Mouse (Mus musculus) frontal cortex, postnatal 14 days (tissue): ENCODE measurements around the gene Dgki.

Source experiments
- DNase-seq, 2 experiments: peaks; one replicate each; pipeline ENCODE4 v3.0.0; 2022; ENCODE audit warnings: low spot score in 2 of 2

Dgki gene

DNA sequence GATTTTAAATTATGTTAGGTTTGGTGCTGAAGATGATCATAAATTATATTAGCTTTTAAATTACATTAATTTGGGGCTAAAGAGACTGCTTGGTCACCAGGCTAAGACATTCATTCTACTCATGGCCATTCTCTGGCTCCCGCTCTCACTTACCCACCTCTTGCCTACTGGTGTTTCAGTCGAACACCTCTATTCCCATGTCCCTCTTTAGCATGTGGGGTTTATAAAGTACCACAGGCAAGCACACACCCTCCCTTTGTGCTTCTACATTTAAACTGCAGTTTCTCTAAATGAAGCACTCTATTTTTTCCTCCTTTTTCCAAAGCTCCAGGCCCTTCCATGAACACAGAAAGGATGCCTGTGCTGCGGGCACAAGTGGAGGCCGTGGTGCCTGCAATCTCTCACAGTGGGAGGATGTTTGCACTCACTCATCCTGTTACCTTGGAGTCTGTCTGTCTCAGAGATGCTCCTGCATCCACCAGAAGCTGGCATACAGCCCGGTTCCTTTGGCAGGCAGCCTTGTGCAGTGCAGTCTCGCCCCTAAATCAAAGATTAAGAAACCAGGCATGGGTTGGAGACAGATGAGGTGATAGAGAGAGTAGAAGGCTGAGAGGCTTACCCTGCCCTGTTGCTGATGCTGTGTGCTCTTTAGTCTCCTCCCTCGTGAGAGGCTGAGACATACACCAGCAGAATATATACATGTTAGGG lies 449.4 kb downstream of the Dgki start:
- peak; percentile 68 to 76 for DNase-seq

DNA sequence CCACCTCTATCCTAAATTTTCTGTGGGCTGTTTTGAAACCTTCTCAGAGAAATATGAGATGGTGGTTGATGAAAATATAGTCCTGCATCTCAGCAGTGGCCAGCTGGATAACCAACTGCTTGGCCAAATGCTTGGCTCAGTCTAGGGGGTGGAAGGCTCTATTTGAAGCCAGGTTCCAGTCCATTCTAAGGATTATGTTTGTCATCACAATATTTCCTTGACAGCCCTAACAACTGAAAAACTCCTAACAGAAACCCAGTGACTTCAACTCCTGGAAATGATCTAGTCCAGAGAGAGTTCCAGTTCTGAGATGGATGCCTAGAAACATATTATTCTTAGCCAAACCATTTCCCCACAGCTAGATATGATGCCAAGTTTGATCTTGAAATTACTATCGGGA lies 454.7 kb downstream of the Dgki start:
- no peak for DNase-seq

DNA sequence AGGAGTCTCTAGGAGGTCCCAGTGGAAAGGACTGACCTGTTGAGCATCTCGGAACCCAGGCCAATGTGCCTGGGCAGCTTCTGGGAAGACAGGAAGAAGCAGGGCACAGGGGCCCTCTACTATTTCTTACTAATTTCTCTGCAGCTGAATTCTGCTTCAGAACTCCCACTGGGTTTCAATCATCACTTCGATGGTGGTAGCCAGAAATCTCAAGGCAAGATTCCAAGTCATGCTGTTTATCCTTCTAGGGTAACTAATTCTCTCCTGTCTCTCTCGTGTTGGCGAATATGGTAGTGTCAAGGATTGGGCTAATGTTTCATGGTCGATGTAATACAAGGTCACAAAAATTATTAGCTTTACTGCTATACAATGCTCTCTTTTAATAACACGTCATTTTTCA lies 455.7 kb downstream of the Dgki start:
- no peak for DNase-seq

DNA sequence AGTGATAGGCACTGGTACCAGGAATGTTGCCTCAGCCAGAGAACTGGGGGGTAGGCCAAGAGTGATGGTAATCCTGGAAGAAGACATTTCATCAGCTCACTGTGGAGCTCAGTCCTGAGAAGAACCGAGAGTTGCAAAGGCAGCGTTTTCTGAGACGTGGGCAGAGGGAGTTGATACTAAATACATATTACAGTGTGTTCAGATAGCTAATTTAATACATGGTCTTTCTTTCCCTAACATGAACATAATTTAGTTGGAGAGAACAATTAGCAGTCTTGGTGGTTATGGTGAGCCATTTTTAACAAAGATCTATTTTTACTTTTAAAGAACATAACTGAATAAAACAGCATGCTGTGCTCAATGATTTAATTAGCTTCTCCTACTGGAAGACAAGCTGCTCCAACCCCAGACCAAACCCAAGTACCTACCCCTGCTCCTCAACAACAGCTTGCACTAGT lies 456.9 kb downstream of the Dgki start:
- no peak for DNase-seq

DNA sequence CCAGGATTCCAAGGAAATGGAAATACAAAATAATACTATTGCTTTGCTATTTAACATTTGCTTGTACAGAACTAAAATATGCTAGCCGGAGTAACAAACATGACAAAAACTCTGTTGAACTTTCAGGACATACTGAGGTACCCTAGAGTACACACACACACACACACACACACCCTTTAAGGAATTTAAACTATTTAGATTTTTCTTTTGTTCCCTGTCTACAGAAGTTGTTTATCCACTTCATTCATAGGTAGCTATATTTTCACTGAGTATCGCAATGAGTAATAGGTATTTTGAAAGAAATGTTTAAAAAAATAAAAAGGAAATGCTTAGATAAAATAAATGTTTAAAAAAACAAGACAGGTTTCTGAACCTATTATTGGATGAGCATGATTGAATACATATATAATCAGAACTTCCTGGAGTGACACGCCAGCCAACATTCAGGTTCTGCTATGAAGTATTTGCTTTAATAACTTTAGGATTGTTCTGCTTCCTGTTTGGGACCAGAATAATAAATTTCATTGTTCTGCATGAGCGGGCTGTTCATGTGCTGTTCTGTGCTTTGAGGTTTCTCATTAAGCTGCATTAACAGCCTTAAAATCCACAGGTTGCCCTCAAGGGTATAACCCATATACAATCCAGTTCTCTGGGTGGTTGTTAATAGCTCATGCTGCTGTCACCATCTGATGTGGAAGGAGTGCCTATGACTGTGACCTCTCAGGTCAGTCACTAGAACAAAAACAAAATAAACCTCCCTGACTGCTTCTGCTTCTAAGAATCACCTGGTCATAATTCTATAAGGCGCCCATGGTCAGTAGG lies 457.7 kb downstream of the Dgki start:
- DNase-seq: no peak

DNA sequence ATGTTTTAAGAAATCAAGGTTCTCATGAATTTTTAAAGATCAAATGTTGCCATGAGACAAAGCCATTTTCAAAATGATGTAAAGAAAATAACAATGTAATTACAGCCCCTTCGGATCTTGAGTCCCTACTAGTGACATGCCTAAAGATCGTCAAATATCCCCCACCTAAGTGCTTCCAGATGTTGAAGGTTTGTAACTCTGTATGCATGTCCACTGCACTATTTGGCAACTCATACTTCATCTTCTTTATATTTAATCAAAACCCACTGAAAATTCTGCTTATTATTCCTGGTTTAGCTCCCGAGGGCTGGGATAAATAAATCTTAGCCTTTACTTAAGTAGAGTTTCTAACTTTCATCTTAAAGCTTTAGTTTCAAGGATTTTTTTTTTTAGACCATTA lies 458.3 kb downstream of the Dgki start:
- DNase-seq: no peak

DNA sequence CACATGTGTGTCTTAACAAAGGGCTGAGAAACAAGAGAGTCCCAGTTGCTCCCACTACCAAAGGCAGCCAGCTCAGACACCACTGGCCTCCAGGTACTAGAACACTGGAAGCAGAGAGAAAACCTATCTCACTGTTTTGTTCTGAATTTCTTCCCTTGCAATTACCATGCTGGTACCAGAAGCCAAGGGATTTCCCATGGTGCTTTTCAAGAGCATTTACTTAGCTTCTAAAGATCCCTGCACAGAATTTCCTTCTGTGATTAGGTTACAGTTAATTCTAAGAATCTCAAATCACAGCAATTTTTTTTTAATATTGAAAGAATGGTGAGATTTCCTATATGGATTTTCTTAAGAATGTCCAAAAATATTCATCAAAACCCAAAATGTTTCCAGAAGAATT lies 458.8 kb downstream of the Dgki start:
- no peak for DNase-seq

DNA sequence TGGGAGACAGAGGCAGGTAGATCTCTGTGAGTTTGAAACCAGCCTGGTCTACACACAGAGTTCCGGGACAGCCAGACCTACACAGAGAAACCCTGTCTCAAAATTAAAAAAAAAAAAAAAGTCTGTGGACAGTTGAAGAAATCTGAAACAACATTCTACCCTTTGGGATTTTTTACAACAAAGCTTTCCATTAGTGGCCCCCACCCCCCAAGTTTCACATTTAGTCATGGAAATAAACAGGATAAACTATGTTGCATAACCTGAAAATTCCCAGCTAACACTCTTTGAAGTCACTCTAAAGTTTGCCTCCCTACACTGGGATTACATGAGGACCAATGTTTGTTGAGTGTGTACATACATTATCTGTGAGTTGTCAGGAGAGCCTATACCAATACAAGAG lies 461.2 kb downstream of the Dgki start:
- DNase-seq: no peak

DNA sequence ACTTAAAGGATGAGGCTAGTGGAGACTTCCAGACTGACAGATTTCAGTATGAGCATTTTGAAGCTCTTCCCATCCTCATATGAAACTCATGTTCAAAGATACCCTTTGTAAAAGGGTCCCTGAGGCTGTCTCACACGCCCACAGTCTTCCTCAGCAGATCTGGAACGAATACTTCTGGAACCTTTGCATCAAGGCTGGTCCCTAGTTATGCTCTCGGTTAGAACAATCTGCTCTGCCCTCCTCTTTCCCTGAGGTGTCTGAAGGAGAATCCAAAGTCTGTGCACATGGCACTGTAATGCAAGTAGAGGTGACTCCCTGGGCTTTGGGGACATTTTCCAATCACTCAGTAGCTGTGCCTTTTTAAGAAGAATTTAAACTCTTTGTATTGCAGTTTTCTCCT lies 464.6 kb downstream of the Dgki start:
- no peak for DNase-seq

DNA sequence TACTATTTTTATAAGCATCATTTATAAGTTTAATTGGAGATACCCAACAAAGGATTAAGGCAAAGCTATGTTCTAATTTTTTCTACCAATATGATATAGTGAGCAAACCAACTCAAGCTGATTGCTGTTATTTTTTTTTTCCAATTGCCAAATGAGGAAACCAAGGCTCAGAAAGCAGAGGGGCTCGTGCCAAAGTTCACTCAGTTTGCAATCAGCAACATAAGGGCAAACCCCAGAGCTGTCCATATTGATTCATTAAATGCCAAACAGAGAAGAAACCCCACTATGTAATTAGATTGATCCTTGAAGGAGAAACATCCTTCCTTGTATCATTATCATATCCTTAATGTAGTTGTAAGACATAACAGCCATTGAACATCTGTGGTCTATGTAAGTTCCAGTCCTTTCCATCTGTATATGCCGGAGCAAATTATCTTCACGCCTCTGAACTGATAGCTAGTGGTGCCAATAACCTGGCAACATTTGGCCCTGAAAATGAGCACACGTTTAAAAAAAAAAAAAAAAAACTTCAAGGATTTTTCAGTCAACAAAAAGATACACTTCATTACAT lies 465.2 kb downstream of the Dgki start:
- DNase-seq: no peak

DNA sequence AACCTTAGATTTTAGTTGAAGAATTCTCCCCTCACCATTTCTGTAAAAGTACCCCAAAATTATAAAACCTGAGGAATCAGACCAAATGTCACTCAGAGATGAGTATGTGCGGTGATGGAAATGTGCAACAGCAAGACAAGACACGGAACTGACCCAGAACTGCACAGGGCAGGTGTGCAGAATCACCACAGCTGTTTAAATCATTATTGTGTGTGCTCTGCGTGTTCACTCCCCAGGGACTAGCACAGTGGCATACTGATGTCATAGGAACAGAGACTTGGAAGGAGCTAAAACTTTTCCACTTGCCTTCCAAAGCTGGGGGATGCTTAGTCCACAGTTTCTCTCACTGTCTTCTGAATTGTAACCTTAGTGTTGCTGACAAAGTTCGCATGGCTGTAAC lies 467.3 kb downstream of the Dgki start:
- DNase-seq: no peak

DNA sequence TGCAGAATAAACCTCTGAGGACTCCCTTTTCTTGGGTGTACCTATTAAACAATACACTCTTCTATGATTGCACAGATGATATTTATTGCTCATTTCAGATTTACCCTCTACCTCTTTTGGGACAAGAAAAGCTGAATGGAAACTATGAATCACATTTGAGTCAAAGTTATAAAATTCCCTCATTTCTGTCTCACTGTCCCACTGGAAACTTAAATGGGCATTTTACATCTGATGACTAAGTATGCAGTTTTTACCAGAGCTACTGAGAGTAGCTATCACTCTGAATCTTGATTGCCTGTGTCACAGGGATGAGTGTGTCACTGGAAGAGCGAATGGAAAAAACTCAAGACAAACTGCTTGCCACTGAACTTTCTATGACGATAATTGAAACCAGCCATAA lies 467.8 kb downstream of the Dgki start:
- no peak for DNase-seq

DNA sequence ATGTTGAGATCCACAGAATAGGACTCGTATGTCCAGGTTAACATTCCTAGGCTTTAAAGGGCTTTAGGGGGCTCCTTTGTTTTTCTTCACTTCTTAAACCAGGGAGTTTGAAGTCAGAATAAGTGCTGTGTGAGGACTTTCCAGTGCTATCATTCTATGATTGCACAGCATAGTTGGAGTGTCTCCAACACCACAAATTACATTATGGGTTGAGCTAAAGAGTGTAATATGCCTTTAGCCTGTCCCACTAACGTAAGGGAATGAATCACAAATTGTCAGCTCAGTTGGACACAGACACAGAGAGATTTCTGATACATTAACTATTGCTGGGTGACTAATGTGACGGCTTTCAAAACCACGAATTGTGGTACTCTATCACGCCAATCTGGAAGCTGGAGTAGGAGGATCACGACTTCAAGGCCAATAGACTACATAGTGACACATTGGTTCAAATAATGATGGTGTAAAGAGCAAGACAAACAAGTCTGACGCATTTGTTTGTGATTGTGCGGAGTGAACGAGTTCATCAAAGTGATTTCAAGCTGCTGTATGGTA lies 469.5 kb downstream of the Dgki start:
- no peak for DNase-seq

DNA sequence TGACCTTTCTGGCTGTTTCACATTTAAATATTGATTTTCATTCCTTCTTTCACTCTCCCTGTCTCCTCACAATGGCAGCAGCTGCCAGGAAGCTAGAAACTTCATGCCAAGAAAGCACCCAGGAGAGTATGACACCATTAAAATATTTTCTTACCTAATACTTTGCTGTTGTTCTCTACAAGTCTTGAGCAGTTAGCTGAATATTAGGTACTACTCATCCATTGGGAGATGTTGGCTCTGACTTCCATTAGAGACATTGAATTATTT lies 480.3 kb downstream of the Dgki start:
- DNase-seq: no peak

DNA sequence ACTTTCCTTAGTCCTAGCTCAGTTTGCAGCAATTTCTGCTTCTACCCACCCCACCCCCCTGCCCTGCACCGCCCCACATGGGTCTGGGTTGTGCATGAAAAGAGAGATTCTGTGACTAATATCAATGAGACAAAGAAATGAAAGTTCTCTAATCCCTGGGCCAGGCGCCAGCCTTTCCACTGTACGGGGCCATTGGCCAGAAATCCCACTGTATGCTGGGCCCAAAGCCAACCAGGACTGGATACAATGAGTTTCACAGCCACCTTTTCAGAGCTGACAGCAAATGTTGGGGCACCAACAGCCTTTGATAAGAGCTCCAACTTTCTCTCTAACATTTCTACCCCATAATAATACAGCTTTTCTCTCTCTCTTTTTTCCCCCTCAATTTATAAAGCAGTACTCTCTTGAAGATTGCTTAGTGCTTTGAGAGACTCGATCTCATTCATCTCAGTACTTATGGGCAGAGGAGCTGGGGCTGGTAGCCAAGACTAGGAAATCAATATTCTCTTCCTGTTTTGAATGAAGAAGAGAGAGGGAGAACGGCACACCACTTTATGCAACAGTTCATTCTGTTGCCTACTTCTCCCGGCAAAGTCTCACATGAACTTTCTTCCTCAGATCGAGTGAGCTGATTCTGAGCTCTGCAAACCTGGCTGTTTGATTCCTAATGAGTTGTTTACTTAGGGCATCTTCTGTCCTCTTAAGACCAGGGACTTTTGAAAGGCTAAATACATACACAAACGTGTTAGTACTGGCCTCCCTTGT lies 480.8 kb downstream of the Dgki start:
- DNase-seq: peak; percentile 73 to 80

DNA sequence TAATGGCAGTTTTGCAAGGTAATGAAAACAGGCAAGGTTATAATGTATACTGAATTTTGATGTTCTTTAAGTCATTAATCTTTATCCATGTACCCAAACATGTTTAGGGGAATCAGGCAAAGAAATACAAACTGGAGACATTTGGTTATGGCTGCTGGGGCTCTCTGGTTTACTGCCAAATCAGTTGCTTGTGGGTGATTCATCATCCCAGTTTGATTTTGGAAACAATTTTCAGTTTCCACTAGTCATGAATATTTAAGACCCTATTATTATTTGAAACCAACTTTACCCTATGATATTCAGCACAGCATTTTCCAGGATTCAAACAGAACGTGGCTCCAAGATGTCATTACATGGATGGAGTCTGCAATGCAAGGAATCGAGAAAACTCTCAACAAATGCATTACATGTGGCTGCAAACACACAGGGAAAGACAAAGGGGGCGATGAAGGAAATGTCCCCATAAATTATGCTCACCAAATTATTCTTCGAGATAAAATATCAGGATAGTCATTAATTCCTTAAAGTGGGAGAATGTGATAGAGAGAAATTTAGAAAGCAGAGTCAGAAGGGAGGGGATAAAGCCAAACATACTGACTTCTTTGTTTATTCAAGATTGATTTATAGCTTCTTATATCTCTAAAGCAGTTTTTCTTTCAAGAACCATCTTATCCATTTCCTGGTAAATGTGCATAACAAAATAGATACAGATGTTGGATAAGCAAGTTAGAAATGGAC lies 481.5 kb downstream of the Dgki start:
- DNase-seq: no peak

DNA sequence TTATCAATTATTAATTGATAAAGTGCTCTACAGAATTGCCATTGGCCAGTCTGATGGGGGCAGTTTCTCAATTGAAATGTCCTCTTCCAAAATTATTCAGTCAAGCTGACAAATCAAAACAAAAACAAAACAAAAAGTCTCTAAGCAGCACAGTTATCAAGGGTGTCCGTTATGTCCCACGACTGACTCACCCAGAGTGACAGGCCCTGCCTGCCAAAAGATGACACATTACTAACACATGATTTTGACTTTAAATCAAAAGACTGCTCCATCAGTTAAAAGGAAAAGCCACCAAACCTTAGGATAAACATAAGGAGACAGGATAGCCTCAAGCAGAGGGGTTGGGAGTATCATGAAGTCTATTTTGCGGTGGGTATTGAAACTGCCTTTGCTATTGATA lies 483.3 kb downstream of the Dgki start:
- DNase-seq: no peak

DNA sequence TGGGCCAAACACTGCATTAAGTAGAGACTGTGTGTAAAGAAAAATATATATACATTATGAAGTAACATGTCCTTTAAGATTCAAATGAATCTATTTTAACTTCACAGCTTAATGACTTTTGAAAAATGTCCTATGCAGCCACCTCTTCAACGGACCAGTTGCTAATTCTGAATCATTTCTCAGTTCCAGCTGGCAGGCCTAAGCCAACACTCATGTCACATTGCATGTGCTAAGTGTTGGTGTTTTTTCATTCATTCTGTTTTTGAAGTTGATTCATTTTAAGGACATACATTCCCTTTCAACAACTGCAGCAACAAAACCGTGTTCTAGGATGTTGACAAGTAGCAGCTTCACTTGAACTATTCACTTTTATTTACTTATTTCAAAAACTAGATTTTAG lies 484.0 kb downstream of the Dgki start:
- DNase-seq: no peak

DNA sequence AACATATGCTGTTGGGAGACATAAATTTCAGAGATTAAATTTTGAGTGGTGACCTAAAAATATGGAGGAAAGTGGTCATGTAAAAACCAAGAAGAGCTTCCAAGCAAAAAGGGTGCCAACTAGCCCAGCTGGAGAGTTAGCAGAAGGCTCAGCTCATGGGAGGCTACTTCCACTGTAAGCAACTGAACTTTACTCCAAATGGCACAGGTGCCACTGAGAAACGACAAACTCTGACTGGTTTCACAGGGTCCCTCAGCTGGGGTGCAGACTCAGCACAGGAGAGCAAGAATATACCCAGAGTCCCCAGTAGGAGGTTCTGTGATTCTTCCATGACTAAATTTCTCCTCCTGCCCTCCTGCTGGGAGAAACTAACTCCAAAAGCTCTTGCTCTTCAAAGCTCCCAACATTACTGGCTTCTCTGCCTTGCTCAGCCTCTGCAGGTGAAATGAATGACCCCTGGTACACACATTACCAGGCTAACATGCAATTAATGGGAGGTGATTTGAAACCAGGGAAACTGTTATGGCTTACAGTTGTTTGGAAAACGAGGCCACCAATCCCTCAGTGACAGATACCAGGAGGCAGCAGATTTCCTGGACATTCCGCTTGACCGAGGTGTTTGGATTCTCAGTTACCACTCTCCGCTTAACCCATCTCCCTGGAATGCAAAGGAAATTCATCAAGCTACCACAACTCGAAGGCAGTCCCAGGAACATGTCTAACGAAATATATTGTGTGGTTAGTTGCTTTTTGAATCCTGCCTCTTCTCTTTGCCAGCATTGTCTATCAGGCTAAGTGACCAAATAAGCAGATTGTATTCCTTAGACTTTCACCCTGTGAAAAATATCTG lies 487.1 kb downstream of the Dgki start:
- DNase-seq: no peak

DNA sequence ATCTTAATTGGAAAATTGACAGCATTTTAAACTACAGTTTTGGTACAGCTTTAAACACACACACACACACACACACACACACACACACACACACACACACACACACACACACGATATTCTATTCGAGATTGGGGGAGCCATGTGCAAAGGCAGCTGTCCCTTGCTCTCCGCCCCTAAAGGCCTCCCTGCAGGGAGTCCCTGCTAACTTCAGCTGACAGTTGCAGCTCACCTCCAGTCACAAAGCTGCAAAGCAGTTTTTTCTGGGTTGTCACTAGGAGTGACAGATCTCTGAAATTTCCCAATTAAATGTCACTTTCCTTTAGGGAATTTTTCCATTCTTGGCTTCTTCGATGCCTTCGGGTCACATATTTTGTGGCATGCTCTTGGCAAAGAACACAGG lies 489.5 kb downstream of the Dgki start:
- no peak for DNase-seq
